Mouse (Mus musculus) layer of hippocampus, postnatal 14 days (tissue): Measurements from ENCODE around the gene Pde3b. TPM values are rescaled to one million over a fixed set of nuclear protein-coding genes. Genes with fewer than 3 reads are reported as not detected.
A peak's percentile ranks its signal among the peaks of the same experiment; 100 is the strongest.
"Not testable (repeated sequence)": the region's sequence is repeated elsewhere in the genome, so short reads cannot be mapped to it uniquely, and the experiment has no call there.

Experiments used
- DNase-seq, 2 experiments: peaks; one replicate each; pipeline ENCODE4 v3.0.0; 2021 to 2022; ENCODE audit warnings: low spot score in 2 of 2, mixed read lengths in 1 of 2
- long read RNA-seq, 2 experiments: library from polyadenylated mRNA; stranded (forward); transcript quantifications; one replicate each; pipeline ENCODE4 v2.0.0; 2021
- total RNA-seq, 2 experiments: library from RNA; stranded (reverse); gene quantifications; 2 replicates each; pipeline ENCODE4 v1.2.3; 2021

Gene Pde3b
- total RNA-seq: 10 to 100 TPM; 10.9 to 11.9 TPM
- long read RNA-seq, experiment 1, full-length matches to known transcripts: 2 of 3 reads
- long read RNA-seq, experiment 1, partial matches to known transcripts: 1 of 3 reads
- long read RNA-seq, experiment 1, other reads (novel, unspliced or antisense): 0 of 3 reads
- long read RNA-seq, experiment 2, partial matches to known transcripts: 0 of 5 reads
- long read RNA-seq, experiment 2, other reads (novel, unspliced or antisense): 5 of 5 reads

- peak; percentile 52 to 54 for DNase-seq
Observed at GRCm38 (mm10) chr7:114414421-114415335, at the start of gene Pde3b. Pde3b (plus strand) TSS chr7:114415281.

- peak; percentile 4 to 26 for DNase-seq
Observed at GRCm38 (mm10) chr7:114402130-114402529, 13.0 kb upstream of the Pde3b start.

DNA sequence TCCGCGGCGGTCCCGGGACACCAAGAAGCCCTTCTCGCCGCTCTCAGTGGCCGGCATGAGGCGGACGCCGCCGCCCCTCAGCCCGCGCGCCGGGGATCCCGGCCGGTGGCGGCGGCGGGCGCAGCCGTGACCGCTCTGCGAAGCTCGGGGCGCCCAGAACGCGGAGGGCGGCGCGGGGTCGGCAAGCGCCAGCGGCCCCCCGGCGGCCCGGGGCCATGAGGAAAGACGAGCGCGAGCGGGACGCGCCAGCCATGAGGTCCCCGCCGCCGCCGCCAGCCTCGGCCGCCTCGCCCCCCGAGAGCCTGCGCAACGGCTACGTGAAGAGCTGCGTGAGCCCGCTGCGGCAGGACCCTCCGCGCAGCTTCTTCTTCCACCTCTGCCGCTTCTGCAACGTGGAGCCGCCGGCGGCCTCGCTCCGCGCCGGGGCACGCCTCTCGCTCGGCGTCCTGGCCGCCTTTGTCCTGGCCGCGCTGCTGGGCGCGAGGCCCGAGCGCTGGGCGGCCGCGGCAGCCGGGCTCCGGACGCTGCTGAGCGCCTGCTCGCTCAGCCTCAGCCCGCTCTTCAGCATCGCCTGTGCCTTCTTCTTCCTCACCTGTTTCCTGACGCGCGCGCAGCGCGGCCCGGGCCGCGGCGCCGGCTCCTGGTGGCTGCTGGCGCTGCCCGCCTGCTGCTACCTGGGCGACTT, 397 bp downstream of the Pde3b start:
- peak; percentile 35 to 61 for DNase-seq

DNA sequence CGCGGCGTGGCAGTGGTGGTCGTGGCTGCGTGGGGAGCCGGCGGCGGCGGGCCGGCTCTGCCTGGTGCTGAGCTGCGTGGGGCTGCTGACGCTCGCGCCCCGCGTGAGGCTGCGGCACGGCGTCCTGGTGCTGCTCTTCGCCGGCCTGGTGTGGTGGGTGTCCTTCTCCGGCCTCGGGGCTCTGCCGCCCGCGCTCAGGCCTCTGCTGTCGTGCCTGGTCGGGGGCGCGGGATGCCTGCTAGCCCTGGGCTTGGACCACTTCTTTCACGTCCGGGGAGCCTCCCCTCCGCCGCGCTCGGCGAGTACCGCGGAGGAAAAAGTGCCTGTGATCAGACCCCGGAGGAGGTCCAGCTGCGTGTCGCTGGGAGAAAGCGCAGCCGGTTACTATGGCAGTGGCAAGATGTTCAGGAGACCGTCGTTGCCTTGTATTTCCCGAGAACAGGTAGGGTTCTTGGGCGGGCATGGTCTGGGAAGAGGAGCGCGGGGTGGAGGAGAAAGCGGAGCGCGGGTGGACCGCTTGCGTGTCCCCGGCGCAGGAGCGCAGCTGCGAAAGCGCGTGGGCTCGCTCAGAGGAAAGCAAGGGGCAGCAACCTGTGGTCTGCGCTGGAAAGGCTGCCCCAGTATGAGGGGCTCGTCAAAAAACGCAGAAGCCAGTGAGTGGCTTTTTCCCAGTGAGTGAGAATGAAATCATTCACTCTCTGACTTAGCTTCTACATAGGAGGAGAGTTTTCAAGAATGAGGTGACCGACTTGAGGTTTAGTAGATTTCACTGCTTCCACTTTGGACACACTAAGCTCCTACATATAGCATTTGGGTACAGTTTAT, 1.2 kb downstream of the Pde3b start:
- peak; percentile 35 to 56 for DNase-seq

- not testable (repeated sequence) for DNase-seq
Observed at GRCm38 (mm10) chr7:114419331-114419730, 4.2 kb downstream of the Pde3b start.

DNA sequence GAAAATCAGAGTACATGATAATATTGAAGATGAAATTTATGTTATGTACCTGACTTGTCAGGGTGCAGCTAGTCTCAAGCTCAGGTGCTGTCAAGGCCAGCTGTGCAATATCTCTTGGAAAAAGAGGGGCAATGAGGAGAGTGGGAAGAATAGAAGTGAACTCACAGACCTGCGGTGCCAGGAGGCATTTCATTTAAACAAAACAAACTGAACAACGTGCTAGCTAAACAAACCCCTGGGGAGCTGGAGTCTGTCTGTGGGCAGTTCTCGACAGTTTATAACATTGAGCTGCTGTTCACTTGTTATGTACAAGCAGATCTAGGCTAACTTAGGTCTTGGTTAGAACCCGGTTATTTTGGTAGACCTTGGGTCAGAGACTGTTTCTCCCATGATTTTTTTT, 5.8 kb downstream of the Pde3b start:
- no peak for DNase-seq

DNA sequence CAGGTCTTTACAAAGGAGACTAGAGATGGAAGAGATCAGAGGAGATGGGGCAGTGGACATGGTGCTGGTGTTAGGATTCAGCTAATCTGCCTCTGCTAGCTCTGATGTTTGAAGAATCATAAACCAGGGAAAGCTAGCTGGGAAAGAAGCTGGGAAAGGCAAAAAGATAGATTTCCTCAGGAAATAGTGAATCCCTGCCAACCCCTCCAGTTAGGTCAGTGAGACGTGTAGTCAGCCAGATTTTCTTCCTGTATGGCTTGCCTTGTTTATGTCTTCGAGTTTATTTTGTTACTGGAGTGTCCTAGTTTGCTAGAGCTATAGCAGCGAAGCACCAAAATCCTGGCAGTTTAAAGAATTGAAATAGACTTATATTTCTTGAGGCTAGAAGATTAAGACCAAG, 7.1 kb downstream of the Pde3b start:
- no peak for DNase-seq

DNA sequence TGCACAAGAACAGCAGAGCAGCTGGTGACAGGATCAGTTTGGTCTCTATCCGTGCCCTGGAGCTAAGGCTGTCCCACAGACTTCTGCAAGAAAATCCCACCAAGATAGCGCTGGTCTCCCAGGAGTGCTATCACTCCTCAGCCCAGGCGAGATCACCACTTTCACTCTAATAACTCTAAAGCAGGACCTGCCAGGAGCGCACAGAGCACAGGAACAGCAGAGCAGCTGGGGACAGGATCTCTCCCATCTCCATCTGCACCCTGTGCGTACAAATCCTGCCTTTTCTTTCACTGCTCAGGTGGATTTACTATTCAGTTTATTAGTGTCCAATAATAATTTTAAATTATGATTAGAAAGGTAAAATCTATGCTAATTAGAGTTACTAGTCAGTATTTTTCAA, 14.7 kb downstream of the Pde3b start:
- no peak for DNase-seq

GRCm38 (mm10) chr7:114431966-114432365, 16.9 kb downstream of the Pde3b start:
- DNase-seq: no peak

DNA sequence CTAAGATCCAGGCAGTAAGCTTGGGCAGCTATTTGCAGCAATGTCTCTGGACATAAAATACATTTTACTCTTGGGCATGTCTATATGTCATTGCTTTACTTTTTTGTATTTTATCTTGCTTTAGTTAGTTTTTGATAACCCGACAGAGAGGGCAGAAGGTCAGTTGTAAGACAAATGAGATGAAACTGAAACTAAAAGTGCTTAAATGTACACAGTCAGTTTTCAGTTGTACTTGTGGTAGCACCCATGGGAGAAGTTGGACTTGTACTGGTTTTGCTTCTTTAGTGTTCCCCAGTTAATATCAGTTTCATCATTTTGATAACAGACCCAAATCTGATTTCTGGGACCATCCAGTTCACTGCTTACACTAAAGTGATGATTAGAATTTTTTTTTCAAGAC, 24.6 kb downstream of the Pde3b start:
- no peak for DNase-seq

DNA sequence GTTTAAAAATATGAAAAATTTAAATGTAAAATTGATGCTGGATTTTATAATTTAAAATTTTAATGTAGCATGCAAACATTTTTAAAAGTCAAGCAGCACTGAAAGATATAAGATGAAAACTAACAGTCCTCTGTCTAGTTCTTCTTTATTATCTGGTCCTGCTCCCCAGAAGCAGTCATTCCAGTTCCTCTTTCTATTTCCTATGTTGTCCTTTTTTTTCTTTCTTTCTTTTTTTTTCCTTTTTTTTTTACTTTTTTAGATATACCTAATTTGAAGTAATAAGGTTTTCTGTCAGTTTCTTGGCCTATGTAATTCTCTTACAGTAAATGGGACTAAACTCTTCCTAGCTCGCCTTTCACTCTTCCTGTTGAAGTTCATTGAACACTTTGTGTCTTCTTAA, 25.4 kb downstream of the Pde3b start:
- no peak for DNase-seq

- no peak for DNase-seq
Observed at GRCm38 (mm10) chr7:114452876-114453275, 37.8 kb downstream of the Pde3b start.

DNA sequence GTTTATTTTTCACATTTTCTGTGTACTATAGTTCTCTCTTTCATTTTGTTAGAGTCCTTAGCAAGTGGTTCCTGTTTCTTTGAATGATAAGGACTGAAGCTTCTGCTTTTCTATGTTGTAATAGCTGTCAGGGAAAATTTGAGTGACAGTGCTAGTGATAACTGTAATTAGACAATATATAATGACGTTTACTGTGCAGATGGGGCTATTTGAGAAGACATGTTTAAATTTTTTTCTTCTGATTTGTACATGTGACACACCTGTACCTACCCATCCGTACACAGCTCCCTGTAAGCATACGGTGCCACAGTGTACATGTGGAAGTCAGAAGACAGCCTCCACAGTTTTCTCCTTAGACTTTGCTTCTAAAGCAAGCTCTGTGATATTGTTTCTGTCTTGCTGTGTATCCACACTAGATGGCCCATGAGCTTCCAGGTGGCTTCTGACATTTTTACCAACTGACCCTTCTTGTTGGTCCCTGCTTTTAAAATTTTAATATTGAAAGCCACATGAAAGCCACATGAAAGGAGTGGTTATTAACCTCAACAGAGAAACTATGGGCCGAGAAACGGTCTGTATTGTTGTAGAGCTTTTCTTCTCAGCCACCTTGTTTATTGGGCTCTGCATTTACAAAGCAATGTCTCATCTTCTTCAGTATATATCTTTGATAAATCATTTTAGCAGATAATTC, 38.4 kb downstream of the Pde3b start:
- DNase-seq: no peak

- no peak for DNase-seq
Observed at GRCm38 (mm10) chr7:114454858-114455257, 39.8 kb downstream of the Pde3b start.

DNA sequence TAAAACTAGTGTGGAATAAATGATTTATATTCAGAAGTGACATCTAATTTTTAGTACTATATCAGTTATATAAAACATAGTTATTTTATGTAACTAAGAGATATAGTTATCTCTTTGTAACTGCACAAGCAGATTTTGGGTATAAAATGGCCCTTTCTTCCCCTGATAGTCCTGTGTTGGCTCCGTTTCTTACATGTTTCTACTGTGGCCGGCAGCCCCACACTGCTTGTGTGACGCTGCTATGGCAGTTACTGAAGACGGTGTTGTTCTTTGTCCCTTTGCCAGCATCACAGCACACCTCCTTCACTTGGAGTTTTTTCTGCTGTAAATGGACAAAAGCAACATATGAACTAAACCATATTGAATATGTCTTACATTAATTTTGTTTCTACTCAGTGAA, 41.8 kb downstream of the Pde3b start:
- no peak for DNase-seq

GRCm38 (mm10) chr7:114459909-114460308, 44.8 kb downstream of the Pde3b start:
- DNase-seq: no peak

GRCm38 (mm10) chr7:114461727-114462126, 46.6 kb downstream of the Pde3b start:
- no peak for DNase-seq

GRCm38 (mm10) chr7:114466358-114466757, 51.3 kb downstream of the Pde3b start:
- DNase-seq: no peak

GRCm38 (mm10) chr7:114472471-114472870, 57.4 kb downstream of the Pde3b start:
- DNase-seq: no peak

DNA sequence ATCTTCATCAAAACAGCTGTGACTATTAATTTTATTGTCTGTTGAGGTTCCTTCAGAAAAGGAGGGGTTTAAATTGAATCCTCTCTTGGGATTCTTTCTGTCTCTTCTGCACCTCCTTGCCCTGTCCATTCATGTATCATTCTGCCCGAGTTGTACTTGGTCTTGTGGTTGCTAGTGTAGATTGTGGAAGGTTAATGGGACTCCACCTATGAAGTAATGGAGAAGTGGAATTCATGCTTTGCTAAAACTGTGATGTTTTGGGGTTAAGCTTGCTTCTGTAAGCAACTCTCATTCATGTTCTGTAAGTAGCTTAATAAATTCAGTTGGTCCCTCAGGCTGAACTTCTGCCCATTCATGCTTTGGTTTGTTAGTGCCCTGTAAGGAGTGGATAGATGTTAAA, 59.8 kb downstream of the Pde3b start:
- no peak for DNase-seq
